Mouse (Mus musculus) heart, embryonic 10.5 days (tissue): ENCODE results near the gene Naa38. TPM values are rescaled to one million over a fixed set of nuclear protein-coding genes. Genes with fewer than 3 reads are reported as not detected.

Source experiments
- DNase-seq: peaks from one replicate; pipeline ENCODE4 v3.0.0-alpha.2; 2017; ENCODE audit warnings: low spot score
- H3K27ac ChIP-seq: fragments of 300-500 bp; sonication (generic); 2 replicates; pipeline ENCODE4 v1.5.1; 2016; ENCODE audit warnings: mild to moderate bottlenecking
- H3K27me3 ChIP-seq: fragments of 300-500 bp; sonication (generic); 2 replicates; pipeline ENCODE4 v1.6.1; 2016; ENCODE audit warnings: mild to moderate bottlenecking; ENCODE audit not compliant: poor library complexity, insufficient read depth, severe bottlenecking
- H3K36me3 ChIP-seq: fragments of 300-500 bp; sonication (generic); 2 replicates; pipeline ENCODE4 v1.6.1; 2016; ENCODE audit warnings: mild to moderate bottlenecking, moderate library complexity
- H3K4me1 ChIP-seq: fragments of 300-500 bp; sonication (generic); 2 replicates; pipeline ENCODE4 v1.6.1; 2016; ENCODE audit warnings: mild to moderate bottlenecking
- H3K4me3 ChIP-seq: fragments of 300-500 bp; sonication (generic); 2 replicates; pipeline ENCODE4 v1.5.1; 2016; ENCODE audit warnings: mild to moderate bottlenecking, moderate library complexity
- H3K9me3 ChIP-seq: fragments of 300-500 bp; sonication (generic); 2 replicates; pipeline ENCODE4 v1.6.1; 2016; ENCODE audit warnings: mild to moderate bottlenecking, moderate library complexity
- WGBS: fragments of 180-500 bp; shearing (Covaris S2); methylation state at CpG from one replicate; pipeline ENCODE4 v1.1.7; 2016; 5-methylcytosine and 5-hydroxymethylcytosine counted together
- polyA plus RNA-seq: library from polyadenylated mRNA; unstranded; fragments of >200 nt; fragmentation: Nextera tagmentation; extraction: Ambion mirVana; gene quantifications from 2 replicates; pipeline ENCODE4 v1.2.1, GENCODE M21; 2016

Naa38 gene
- polyA plus RNA-seq, 1 experiment from 2014 or later = 158 TPM

GRCm38 (mm10) chr11:69415668-69416451 lies 20.6 kb downstream of the Naa38 start:
- Histone ChIP-seq H3K4me3 (peak overlapping the region; percentile 86), H3K4me1 (peaks cover 92% of the 10 kb centered on the region), H3K9me3 (no peaks in the 10 kb centered on the region), H3K27ac (peak overlapping the region; percentile 98), H3K27me3 (peaks cover 5% of the 10 kb centered on the region; the same call in 1 of the 2 replicates), H3K36me3 (peaks cover 17% of the 10 kb centered on the region)
- DNase-seq = no peak
- 1% methylated on average over 17 of the region's 25 CpGs for WGBS

GRCm38 (mm10) chr11:69416509-69416908 lies 21.2 kb downstream of the Naa38 start:
- Histone ChIP-seq H3K9me3 (no peaks in the 10 kb centered on the region), H3K4me1 (peaks cover 92% of the 10 kb centered on the region), H3K27me3 (peaks cover 11% of the 10 kb centered on the region), H3K27ac (peak overlapping the region; percentile 98), H3K4me3 (peak overlapping the region; percentile 86), H3K36me3 (peaks cover 16% of the 10 kb centered on the region)
- under 1% methylated on average over 4 of the region's 4 CpGs for WGBS
- DNase-seq = no peak

- 4% methylated on average over 8 of the region's 8 CpGs for WGBS
- H3K9me3 ChIP-seq = no peaks in the 10 kb centered on the region
- peaks cover 16% of the 10 kb centered on the region for H3K27me3 ChIP-seq
- peaks cover 90% of the 10 kb centered on the region for H3K4me1 ChIP-seq
- H3K36me3 ChIP-seq = peaks cover 12% of the 10 kb centered on the region
- no peak for DNase-seq
- peak overlapping the region; percentile 86 for H3K4me3 ChIP-seq
- H3K27ac ChIP-seq = peak overlapping the region; percentile 98
Observed at GRCm38 (mm10) chr11:69416921-69417448, 21.7 kb downstream of the Naa38 start.

- under 1% methylated on average over 39 of the region's 39 CpGs for WGBS
- H3K4me1 ChIP-seq = peaks cover 83% of the 10 kb centered on the region
- H3K4me3 ChIP-seq = peak overlapping the region; percentile 86
- DNase-seq = peak; percentile 97
- H3K27ac ChIP-seq = peak overlapping the region; percentile 98
- H3K36me3 ChIP-seq = peaks cover 7% of the 10 kb centered on the region
- no peaks in the 10 kb centered on the region for H3K9me3 ChIP-seq
- peaks cover 23% of the 10 kb centered on the region for H3K27me3 ChIP-seq
Observed at GRCm38 (mm10) chr11:69417449-69418384, 22.4 kb downstream of the Naa38 start.

- Histone ChIP-seq H3K27me3 (peaks cover 32% of the 10 kb centered on the region), H3K4me3 (peak overlapping the region; percentile 86), H3K27ac (peak overlapping the region; percentile 98), H3K4me1 (peaks cover 72% of the 10 kb centered on the region), H3K36me3 (no peaks in the 10 kb centered on the region), H3K9me3 (no peaks in the 10 kb centered on the region)
- peak; percentile 98 for DNase-seq
- WGBS = under 1% methylated on average over 45 of the region's 45 CpGs
Observed at GRCm38 (mm10) chr11:69418481-69419442, 23.5 kb downstream of the Naa38 start.

- H3K9me3 ChIP-seq = no peaks in the 10 kb centered on the region
- under 1% methylated on average over 19 of the region's 19 CpGs for WGBS
- peak overlapping the region; percentile 98 for H3K27ac ChIP-seq
- peaks cover 68% of the 10 kb centered on the region for H3K4me1 ChIP-seq
- no peak for DNase-seq
- H3K27me3 ChIP-seq = peaks cover 38% of the 10 kb centered on the region
- no peaks in the 10 kb centered on the region for H3K36me3 ChIP-seq
- H3K4me3 ChIP-seq = peak overlapping the region; percentile 86
Observed at GRCm38 (mm10) chr11:69419443-69419812, 24.1 kb downstream of the Naa38 start.

- Histone ChIP-seq H3K27me3 (peaks cover 38% of the 10 kb centered on the region), H3K36me3 (no peaks in the 10 kb centered on the region), H3K27ac (peak overlapping the region; percentile 98), H3K9me3 (no peaks in the 10 kb centered on the region), H3K4me1 (peaks cover 63% of the 10 kb centered on the region), H3K4me3 (peak overlapping the region; percentile 86)
- WGBS = under 1% methylated on average over 31 of the region's 31 CpGs
- DNase-seq = no peak
Observed at GRCm38 (mm10) chr11:69419813-69420553, 24.7 kb downstream of the Naa38 start.

GRCm38 (mm10) chr11:69420554-69421000 lies 25.3 kb downstream of the Naa38 start:
- Histone ChIP-seq H3K4me3 (peak overlapping the region; percentile 86), H3K27ac (peak overlapping the region; percentile 98), H3K4me1 (peaks cover 57% of the 10 kb centered on the region), H3K9me3 (no peaks in the 10 kb centered on the region), H3K27me3 (peaks cover 38% of the 10 kb centered on the region), H3K36me3 (no peaks in the 10 kb centered on the region)
- no peak for DNase-seq
- 7% methylated on average over 10 of the region's 10 CpGs for WGBS

GRCm38 (mm10) chr11:69421131-69421977 lies 26.1 kb downstream of the Naa38 start:
- Histone ChIP-seq H3K9me3 (no peaks in the 10 kb centered on the region), H3K36me3 (no peaks in the 10 kb centered on the region), H3K27ac (0 out of 2 replicates have a peak overlapping the region, but pooled peaks have one; percentile 98), H3K27me3 (peaks cover 38% of the 10 kb centered on the region), H3K4me1 (peaks cover 52% of the 10 kb centered on the region), H3K4me3 (peak overlapping the region; percentile 86)
- DNase-seq = no peak
- 12% methylated on average over 25 of the region's 25 CpGs for WGBS

- 82% methylated on average over 10 of the region's 10 CpGs for WGBS
- H3K4me1 ChIP-seq = peaks cover 39% of the 10 kb centered on the region
- H3K4me3 ChIP-seq = no peak overlapping the region
- H3K27me3 ChIP-seq = peaks cover 38% of the 10 kb centered on the region
- no peak for DNase-seq
- H3K27ac ChIP-seq = no peak overlapping the region
- H3K9me3 ChIP-seq = no peaks in the 10 kb centered on the region
- no peaks in the 10 kb centered on the region for H3K36me3 ChIP-seq
Observed at GRCm38 (mm10) chr11:69422842-69423241, 27.6 kb downstream of the Naa38 start.

- 55% methylated on average over 6 of the region's 6 CpGs for WGBS
- H3K4me3 ChIP-seq = no peak overlapping the region
- no peak for DNase-seq
- H3K27ac ChIP-seq = no peak overlapping the region
- peaks cover 38% of the 10 kb centered on the region for H3K27me3 ChIP-seq
- H3K36me3 ChIP-seq = no peaks in the 10 kb centered on the region
- peaks cover 34% of the 10 kb centered on the region for H3K4me1 ChIP-seq
- no peaks in the 10 kb centered on the region for H3K9me3 ChIP-seq
Observed at GRCm38 (mm10) chr11:69423885-69424284, 28.6 kb downstream of the Naa38 start.
